In genomic region chr9:107695441-107696105, GRCm38 (mm10) we compare ENCODE assay signal across 14 mouse cellular contexts. TPM values are rescaled to one million over a fixed set of nuclear protein-coding genes. Genes with fewer than 3 reads are reported as not detected.
DNase-seq lines count a peak whose midpoint lies in the region; ATAC-seq and TF ChIP-seq lines count a peak whose summit lies in the region.
"Had no signal": no experiment of that assay in that cellular context is flagged by ENCODE, and none has a peak within 500 bp of the region (broad histone marks: within the 10 kb centered on the region; RNA-seq: fewer than 3 reads in every experiment).

No protein-coding gene starts in this region.

- no peaks in the 10 kb centered on the region for H3K9me3 ChIP-seq in forebrain, embryonic 13.5 days (replicated peaks)
- H3K9me3 ChIP-seq in forebrain, embryonic 11.5 days (ENCODE audit: control insufficient read depth, low read length) = no peaks in the 10 kb centered on the region
- H3K9me3 ChIP-seq in liver, postnatal 0 days (ENCODE audit: low read length) = no peaks in the 10 kb centered on the region
- no peaks in the 10 kb centered on the region for H3K9me3 ChIP-seq in liver, embryonic 12.5 days (replicated peaks)
- H3K9me3 ChIP-seq in intestine, postnatal 0 days (ENCODE audit: control insufficient read depth) = no peaks in the 10 kb centered on the region
- H3K9me3 ChIP-seq in limb, embryonic 15.5 days = no peaks in the 10 kb centered on the region
- H3K9me3 ChIP-seq: limb, embryonic 13.5 days; megakaryocyte, embryonic 14.5 days; neural tube, embryonic 12.5 days had no signal

- no peak overlapping the region for H3K4me3 ChIP-seq in forebrain, embryonic 13.5 days
- H3K4me3 ChIP-seq in forebrain, embryonic 11.5 days (ENCODE audit: low read depth, low read length) = no peak overlapping the region
- no peak overlapping the region for H3K4me3 ChIP-seq in liver, postnatal 0 days (ENCODE audit: low read depth, low read length)
- no peak overlapping the region for H3K4me3 ChIP-seq in liver, embryonic 12.5 days
- H3K4me3 ChIP-seq in intestine, postnatal 0 days (ENCODE audit: low read depth, low read length) = no peak overlapping the region
- no peak overlapping the region for H3K4me3 ChIP-seq in limb, embryonic 15.5 days
- H3K4me3 ChIP-seq: limb, embryonic 13.5 days; megakaryocyte, embryonic 14.5 days; neural tube, embryonic 12.5 days had no signal

- intact Hi-C loops in left cerebral cortex, postnatal 36 days (cut with DNase I) = no loop called here

- no peak for ATAC-seq in forebrain, embryonic 13.5 days
- no peak for ATAC-seq in forebrain, embryonic 11.5 days (replicated peaks; ENCODE audit: low FRiP score)
- no peak for ATAC-seq in liver, postnatal 0 days
- ATAC-seq in liver, embryonic 12.5 days = no peak
- no peak for ATAC-seq in intestine, postnatal 0 days
- no peak for ATAC-seq in limb, embryonic 15.5 days (ENCODE audit: insufficient number of reproducible peaks, low FRiP score, low TSS enrichment, low read depth)

- WGBS in forebrain, embryonic 13.5 days = 87% methylated on average over 12 of the region's 12 CpGs
- WGBS in forebrain, embryonic 11.5 days = 83% methylated on average over 12 of the region's 12 CpGs
- WGBS in liver, postnatal 0 days (ENCODE audit: insufficient replicate concordance) = 69% methylated on average over 12 of the region's 12 CpGs
- WGBS in liver, embryonic 12.5 days (ENCODE audit: insufficient replicate concordance) = 73% methylated on average over 12 of the region's 12 CpGs
- WGBS in intestine, postnatal 0 days = 80% methylated on average over 12 of the region's 12 CpGs
- 84% methylated on average over 12 of the region's 12 CpGs for WGBS in limb, embryonic 15.5 days

- TF ChIP-seq CTCF in liver, postnatal 0 days (IDR thresholded peaks at IDR 0.05; ENCODE audit: low read depth) = no peak
- TF ChIP-seq CTCF in intestine, postnatal 0 days (IDR thresholded peaks at IDR 0.05; ENCODE audit: low read depth) = no peak

- H3K27ac ChIP-seq in forebrain, embryonic 13.5 days = no peak overlapping the region
- no peak overlapping the region for H3K27ac ChIP-seq in forebrain, embryonic 11.5 days (ENCODE audit: low read depth, low read length)
- H3K27ac ChIP-seq in liver, postnatal 0 days (ENCODE audit: low read depth) = peak overlapping the region; percentile 48; the same call in 1 of the 2 replicates
- no peak overlapping the region for H3K27ac ChIP-seq in liver, embryonic 12.5 days
- H3K27ac ChIP-seq in intestine, postnatal 0 days (ENCODE audit: low read depth, low read length) = peak overlapping the region; percentile 35; the same call in 1 of the 2 replicates
- H3K27ac ChIP-seq in limb, embryonic 15.5 days = peak overlapping the region; percentile 24; the same call in 1 of the 2 replicates
- H3K27ac ChIP-seq: limb, embryonic 13.5 days; neural tube, embryonic 12.5 days had no signal

- TF ChIP-seq EP300 in liver, postnatal 0 days (IDR thresholded peaks at IDR 0.05; ENCODE audit: low read depth) = no peak

- H3K4me1 ChIP-seq in forebrain, embryonic 13.5 days = peaks cover 64% of the 10 kb centered on the region
- H3K4me1 ChIP-seq in forebrain, embryonic 11.5 days (replicated peaks; ENCODE audit: control insufficient read depth, insufficient read depth, low read length) = peaks cover 38% of the 10 kb centered on the region
- H3K4me1 ChIP-seq in liver, postnatal 0 days (ENCODE audit: insufficient read depth) = peaks cover 8% of the 10 kb centered on the region
- peaks cover 36% of the 10 kb centered on the region for H3K4me1 ChIP-seq in liver, embryonic 12.5 days
- H3K4me1 ChIP-seq in intestine, postnatal 0 days (replicated peaks; ENCODE audit: control insufficient read depth, insufficient read depth, low read length) = peaks cover 7% of the 10 kb centered on the region; the same call in 1 of the 2 replicates
- peaks cover 62% of the 10 kb centered on the region for H3K4me1 ChIP-seq in limb, embryonic 15.5 days

- H3K9ac ChIP-seq in forebrain, embryonic 13.5 days = peak overlapping the region; percentile 26; the same call in 1 of the 2 replicates
- no peak overlapping the region for H3K9ac ChIP-seq in forebrain, embryonic 11.5 days (ENCODE audit: low read length)
- no peak overlapping the region for H3K9ac ChIP-seq in liver, postnatal 0 days (replicated peaks)
- H3K9ac ChIP-seq in liver, embryonic 12.5 days = no peak overlapping the region
- H3K9ac ChIP-seq in intestine, postnatal 0 days (ENCODE audit: low read depth, low read length) = no peak overlapping the region
- H3K9ac ChIP-seq in limb, embryonic 15.5 days = no peak overlapping the region
- H3K9ac ChIP-seq: limb, embryonic 13.5 days; neural tube, embryonic 12.5 days had no signal

- DNase-seq in forebrain, embryonic 11.5 days (ENCODE audit: low spot score) = no peak
- DNase-seq in liver, postnatal 0 days = no peak
- no peak for DNase-seq in right cerebral cortex, adult 18-20 months
- DNase-seq in left cerebral cortex, postnatal 36 days (ENCODE audit: low spot score in 2 of 2) = no peak
- DNase-seq: cerebellum, adult 11 months; right cerebral cortex, postnatal 25 days; thymus, postnatal 14 days had no signal

- peaks cover 29% of the 10 kb centered on the region for H3K27me3 ChIP-seq in forebrain, embryonic 13.5 days
- no peaks in the 10 kb centered on the region for H3K27me3 ChIP-seq in forebrain, embryonic 11.5 days (ENCODE audit: control insufficient read depth, insufficient read depth, low read length)
- H3K27me3 ChIP-seq in liver, postnatal 0 days (ENCODE audit: insufficient read depth, low read length) = no peaks in the 10 kb centered on the region; the same call in 1 of the 2 replicates
- peaks cover 74% of the 10 kb centered on the region for H3K27me3 ChIP-seq in liver, embryonic 12.5 days (replicated peaks)
- H3K27me3 ChIP-seq in intestine, postnatal 0 days (replicated peaks; ENCODE audit: control insufficient read depth, insufficient read depth, low read length) = no peaks in the 10 kb centered on the region
- no peaks in the 10 kb centered on the region for H3K27me3 ChIP-seq in limb, embryonic 15.5 days
- H3K27me3 ChIP-seq: limb, embryonic 13.5 days; neural tube, embryonic 12.5 days had no signal

- no peak overlapping the region for H3K4me2 ChIP-seq in forebrain, embryonic 13.5 days
- H3K4me2 ChIP-seq in forebrain, embryonic 11.5 days (ENCODE audit: low read depth, low read length, severe bottlenecking) = no peak overlapping the region
- H3K4me2 ChIP-seq in liver, postnatal 0 days (ENCODE audit: low read depth, low read length) = no peak overlapping the region
- H3K4me2 ChIP-seq in liver, embryonic 12.5 days = no peak overlapping the region
- no peak overlapping the region for H3K4me2 ChIP-seq in intestine, postnatal 0 days (replicated peaks; ENCODE audit: low read depth)
- H3K4me2 ChIP-seq in limb, embryonic 15.5 days = no peak overlapping the region
- H3K4me2 ChIP-seq: limb, embryonic 13.5 days; neural tube, embryonic 12.5 days had no signal

- H3K36me3 ChIP-seq in forebrain, embryonic 13.5 days (ENCODE audit: poor library complexity, severe bottlenecking) = peaks cover 20% of the 10 kb centered on the region
- H3K36me3 ChIP-seq in forebrain, embryonic 11.5 days (ENCODE audit: control insufficient read depth, insufficient read depth, low read length) = no peaks in the 10 kb centered on the region
- H3K36me3 ChIP-seq in liver, postnatal 0 days (replicated peaks; ENCODE audit: insufficient read depth, low read length) = no peaks in the 10 kb centered on the region
- H3K36me3 ChIP-seq in liver, embryonic 12.5 days = peaks cover 6% of the 10 kb centered on the region; the same call in 1 of the 2 replicates
- H3K36me3 ChIP-seq in intestine, postnatal 0 days (ENCODE audit: control insufficient read depth, insufficient read depth) = peaks cover 7% of the 10 kb centered on the region; the same call in 1 of the 2 replicates
- H3K36me3 ChIP-seq in limb, embryonic 15.5 days = peaks cover 57% of the 10 kb centered on the region

RNA-seq across cellular contexts. Expression of gene Sema3f, which starts 14.7 kb away (rescaled TPM):
- polyA plus RNA-seq in forebrain, embryonic 13.5 days (2015; fragmentation: Nextera tagmentation; extraction: Ambion mirVana) = 6.8 and 7.7 TPM in 2 replicates
- polyA plus RNA-seq in forebrain, embryonic 11.5 days (2014; fragmentation: Nextera tagmentation; extraction: Ambion mirVana) = 13.2 and 15.9 TPM in 2 replicates
- polyA plus RNA-seq in liver, postnatal 0 days (2015; fragmentation: Nextera tagmentation; extraction: Ambion mirVana) = 0.76 and 1.1 TPM in 2 replicates
- polyA plus RNA-seq in liver, embryonic 12.5 days (2016; fragmentation: Nextera tagmentation; extraction: Ambion mirVana) = 3.9 and 4.2 TPM in 2 replicates
- 3.9 and 4.4 TPM in 2 replicates for polyA plus RNA-seq in intestine, postnatal 0 days (2015; fragmentation: Nextera tagmentation; extraction: Ambion mirVana)
- 26.6 and 38.2 TPM in 2 replicates for polyA plus RNA-seq in limb, embryonic 15.5 days (2015; fragmentation: Nextera tagmentation; extraction: Ambion mirVana)
- total RNA-seq in left cerebral cortex, postnatal 36 days (2021) = 10 to 100 TPM; 16.6 to 17.2 TPM

RNA-seq across cellular contexts. Expression of gene Gnat1, which starts 16.1 kb away (rescaled TPM):
- 1.3 and 1.8 TPM in 2 replicates for polyA plus RNA-seq in forebrain, embryonic 13.5 days (2015; fragmentation: Nextera tagmentation; extraction: Ambion mirVana)
- polyA plus RNA-seq in forebrain, embryonic 11.5 days (2014; fragmentation: Nextera tagmentation; extraction: Ambion mirVana) = 1.6 and 2.6 TPM in 2 replicates
- 5.8 and 6.2 TPM in 2 replicates for polyA plus RNA-seq in liver, postnatal 0 days (2015; fragmentation: Nextera tagmentation; extraction: Ambion mirVana)
- polyA plus RNA-seq in liver, embryonic 12.5 days (2016; fragmentation: Nextera tagmentation; extraction: Ambion mirVana) = 1.9 and 2.4 TPM in 2 replicates
- 1.6 and 1.9 TPM in 2 replicates for polyA plus RNA-seq in intestine, postnatal 0 days (2015; fragmentation: Nextera tagmentation; extraction: Ambion mirVana)
- 2.8 TPM in 2 replicates for polyA plus RNA-seq in limb, embryonic 15.5 days (2015; fragmentation: Nextera tagmentation; extraction: Ambion mirVana)
- total RNA-seq in left cerebral cortex, postnatal 36 days (2021) = 1 to 10 TPM in 1 of 2 experiments, under 1 TPM in 1; 0.41 to 1.2 TPM

RNA-seq across cellular contexts. Expression of gene Slc38a3, which starts 26.2 kb away (rescaled TPM):
- 14.3 and 14.6 TPM in 2 replicates for polyA plus RNA-seq in forebrain, embryonic 13.5 days (2015; fragmentation: Nextera tagmentation; extraction: Ambion mirVana)
- polyA plus RNA-seq in forebrain, embryonic 11.5 days (2014; fragmentation: Nextera tagmentation; extraction: Ambion mirVana) = 6.7 TPM in 2 replicates
- 147 and 174 TPM in 2 replicates for polyA plus RNA-seq in liver, postnatal 0 days (2015; fragmentation: Nextera tagmentation; extraction: Ambion mirVana)
- 2.8 and 3.3 TPM in 2 replicates for polyA plus RNA-seq in liver, embryonic 12.5 days (2016; fragmentation: Nextera tagmentation; extraction: Ambion mirVana)
- polyA plus RNA-seq in intestine, postnatal 0 days (2015; fragmentation: Nextera tagmentation; extraction: Ambion mirVana) = 15.5 and 15.6 TPM in 2 replicates
- 5.0 and 5.1 TPM in 2 replicates for polyA plus RNA-seq in limb, embryonic 15.5 days (2015; fragmentation: Nextera tagmentation; extraction: Ambion mirVana)
- total RNA-seq in left cerebral cortex, postnatal 36 days (2021) = 10 to 100 TPM; 66.3 to 66.8 TPM

Comparison
In these comparisons a context has a peak if more than half of its experiments do, and no peak if none do; other contexts are left out.
1. H3K27ac ChIP-seq: peak in liver, postnatal 0 days (single experiment), intestine, postnatal 0 days (single experiment) and limb, embryonic 15.5 days (single experiment); none in forebrain, embryonic 13.5 days (single experiment), forebrain, embryonic 11.5 days (single experiment) and liver, embryonic 12.5 days (single experiment).